Mouse (Mus musculus): ENCODE measurements around the gene Defb20. TPM values are rescaled to one million over a fixed set of nuclear protein-coding genes. Genes with fewer than 3 reads are reported as not detected.
A peak's percentile ranks its signal among the peaks of the same experiment; 100 is the strongest.
"Not testable (repeated sequence)": the region's sequence is repeated elsewhere in the genome, so short reads cannot be mapped to it uniquely, and the experiment has no call there.

Defb20 gene
- polyA plus RNA-seq (2014; fragmentation: Nextera tagmentation; extraction: Ambion mirVana): not detected in 2 replicates

GRCm38 (mm10) chr2:152476763-152477162 is at the start of gene Defb20:
TSS of gene Defb20 (plus strand) at chr2:152477063.
- Histone ChIP-seq H3K9me3 (replicated peaks; ENCODE audit: control insufficient read depth, low read length) (no peaks in the 10 kb centered on the region), H3K36me3 (ENCODE audit: control insufficient read depth, insufficient read depth, low read length) (no peaks in the 10 kb centered on the region), H3K27me3 (ENCODE audit: control insufficient read depth, insufficient read depth, low read length) (no peaks in the 10 kb centered on the region), H3K27ac (ENCODE audit: low read depth, low read length) (no peak within 1 kb of the TSS), H3K9ac (ENCODE audit: low read depth, low read length) (no peak within 1 kb of the TSS), H3K4me1 (ENCODE audit: control insufficient read depth, insufficient read depth, low read length) (no peaks in the 10 kb centered on the region), H3K4me2 (no peak within 1 kb of the TSS), H3K4me3 (ENCODE audit: low read depth, low read length) (no peak within 1 kb of the TSS)
- no peak for ATAC-seq (replicated peaks; ENCODE audit: insufficient number of reproducible peaks, low FRiP score, low TSS enrichment)
- WGBS (ENCODE audit: insufficient replicate concordance): 58% methylated on average over 2 of the region's 2 CpGs

GRCm38 (mm10) chr2:152427493-152427892 is 49.4 kb upstream of the Defb20 start:
- ATAC-seq (replicated peaks; ENCODE audit: insufficient number of reproducible peaks, low FRiP score, low TSS enrichment): no peak
- H3K4me3 ChIP-seq (ENCODE audit: low read depth, low read length): 0 out of 2 replicates have a peak overlapping the region, but pooled peaks have one; percentile 2
- no peak overlapping the region for H3K27ac ChIP-seq (ENCODE audit: low read depth, low read length)
- H3K36me3 ChIP-seq (ENCODE audit: control insufficient read depth, insufficient read depth, low read length): no peaks in the 10 kb centered on the region
- H3K4me2 ChIP-seq: peak overlapping the region; percentile 44
- H3K27me3 ChIP-seq (ENCODE audit: control insufficient read depth, insufficient read depth, low read length): no peaks in the 10 kb centered on the region
- peaks cover 6% of the 10 kb centered on the region for H3K4me1 ChIP-seq (ENCODE audit: control insufficient read depth, insufficient read depth, low read length)
- H3K9ac ChIP-seq (ENCODE audit: low read depth, low read length): no peak overlapping the region; the same call in 1 of the 2 replicates
- H3K9me3 ChIP-seq (replicated peaks; ENCODE audit: control insufficient read depth, low read length): no peaks in the 10 kb centered on the region
- 6% methylated on average over 12 of the region's 12 CpGs for WGBS (ENCODE audit: insufficient replicate concordance)

GRCm38 (mm10) chr2:152428481-152428880 is 48.4 kb upstream of the Defb20 start:
- H3K4me1 ChIP-seq (ENCODE audit: control insufficient read depth, insufficient read depth, low read length); H3K27ac ChIP-seq (ENCODE audit: low read depth, low read length); H3K4me2 ChIP-seq; H3K4me3 ChIP-seq (ENCODE audit: low read depth, low read length); H3K27me3 ChIP-seq (ENCODE audit: control insufficient read depth, insufficient read depth, low read length); H3K9ac ChIP-seq (ENCODE audit: low read depth, low read length); H3K9me3 ChIP-seq (replicated peaks; ENCODE audit: control insufficient read depth, low read length); H3K36me3 ChIP-seq (ENCODE audit: control insufficient read depth, insufficient read depth, low read length); ATAC-seq (replicated peaks; ENCODE audit: insufficient number of reproducible peaks, low FRiP score, low TSS enrichment): not testable (repeated sequence)
- WGBS (ENCODE audit: insufficient replicate concordance): 77% methylated on average over 2 of the region's 2 CpGs

- ATAC-seq (replicated peaks; ENCODE audit: insufficient number of reproducible peaks, low FRiP score, low TSS enrichment): peak; percentile 54
- no peaks in the 10 kb centered on the region for H3K9me3 ChIP-seq (replicated peaks; ENCODE audit: control insufficient read depth, low read length)
- H3K9ac ChIP-seq (ENCODE audit: low read depth, low read length): peak overlapping the region; percentile 46; the same call in 1 of the 2 replicates
- no peak overlapping the region for H3K4me3 ChIP-seq (ENCODE audit: low read depth, low read length)
- H3K4me2 ChIP-seq: peak overlapping the region; percentile 79
- 40% methylated on average over 7 of the region's 7 CpGs for WGBS (ENCODE audit: insufficient replicate concordance)
- no peaks in the 10 kb centered on the region for H3K36me3 ChIP-seq (ENCODE audit: control insufficient read depth, insufficient read depth, low read length)
- H3K27ac ChIP-seq (ENCODE audit: low read depth, low read length): peak overlapping the region; percentile 92
- peaks cover 16% of the 10 kb centered on the region for H3K4me1 ChIP-seq (ENCODE audit: control insufficient read depth, insufficient read depth, low read length)
- no peaks in the 10 kb centered on the region for H3K27me3 ChIP-seq (ENCODE audit: control insufficient read depth, insufficient read depth, low read length)
Observed at GRCm38 (mm10) chr2:152436405-152436901, 40.4 kb upstream of the Defb20 start.

- H3K36me3 ChIP-seq (ENCODE audit: control insufficient read depth, insufficient read depth, low read length): no peaks in the 10 kb centered on the region
- peak overlapping the region; percentile 92 for H3K27ac ChIP-seq (ENCODE audit: low read depth, low read length)
- 2% methylated on average over 23 of the region's 23 CpGs for WGBS (ENCODE audit: insufficient replicate concordance)
- H3K4me2 ChIP-seq: peak overlapping the region; percentile 79
- H3K4me1 ChIP-seq (ENCODE audit: control insufficient read depth, insufficient read depth, low read length): peaks cover 16% of the 10 kb centered on the region
- ATAC-seq (replicated peaks; ENCODE audit: insufficient number of reproducible peaks, low FRiP score, low TSS enrichment): peak; percentile 46
- no peaks in the 10 kb centered on the region for H3K27me3 ChIP-seq (ENCODE audit: control insufficient read depth, insufficient read depth, low read length)
- H3K9me3 ChIP-seq (replicated peaks; ENCODE audit: control insufficient read depth, low read length): no peaks in the 10 kb centered on the region
- H3K4me3 ChIP-seq (ENCODE audit: low read depth, low read length): peak overlapping the region; percentile 32
- H3K9ac ChIP-seq (ENCODE audit: low read depth, low read length): peak overlapping the region; percentile 67
Observed at GRCm38 (mm10) chr2:152436983-152437860, 39.6 kb upstream of the Defb20 start.

- WGBS (ENCODE audit: insufficient replicate concordance): 48% methylated on average over 1 of the region's 1 CpGs
- Histone ChIP-seq H3K27me3 (ENCODE audit: control insufficient read depth, insufficient read depth, low read length) (no peaks in the 10 kb centered on the region), H3K36me3 (ENCODE audit: control insufficient read depth, insufficient read depth, low read length) (no peaks in the 10 kb centered on the region), H3K4me3 (ENCODE audit: low read depth, low read length) (no peak overlapping the region), H3K4me1 (ENCODE audit: control insufficient read depth, insufficient read depth, low read length) (peaks cover 16% of the 10 kb centered on the region), H3K27ac (ENCODE audit: low read depth, low read length) (no peak overlapping the region), H3K9ac (ENCODE audit: low read depth, low read length) (no peak overlapping the region), H3K4me2 (no peak overlapping the region), H3K9me3 (replicated peaks; ENCODE audit: control insufficient read depth, low read length) (no peaks in the 10 kb centered on the region)
- ATAC-seq (replicated peaks; ENCODE audit: insufficient number of reproducible peaks, low FRiP score, low TSS enrichment): no peak
Observed at GRCm38 (mm10) chr2:152438963-152439362, 37.9 kb upstream of the Defb20 start.

GRCm38 (mm10) chr2:152439833-152440232 is 37.0 kb upstream of the Defb20 start:
- 81% methylated on average over 2 of the region's 2 CpGs for WGBS (ENCODE audit: insufficient replicate concordance)

GRCm38 (mm10) chr2:152442322-152442721 is 34.5 kb upstream of the Defb20 start:
- no peak for ATAC-seq (replicated peaks; ENCODE audit: insufficient number of reproducible peaks, low FRiP score, low TSS enrichment)
- Histone ChIP-seq H3K9ac (ENCODE audit: low read depth, low read length) (no peak overlapping the region), H3K4me1 (ENCODE audit: control insufficient read depth, insufficient read depth, low read length) (peaks cover 9% of the 10 kb centered on the region), H3K27ac (ENCODE audit: low read depth, low read length) (no peak overlapping the region), H3K36me3 (ENCODE audit: control insufficient read depth, insufficient read depth, low read length) (no peaks in the 10 kb centered on the region), H3K4me2 (no peak overlapping the region), H3K9me3 (replicated peaks; ENCODE audit: control insufficient read depth, low read length) (no peaks in the 10 kb centered on the region), H3K4me3 (ENCODE audit: low read depth, low read length) (no peak overlapping the region), H3K27me3 (ENCODE audit: control insufficient read depth, insufficient read depth, low read length) (no peaks in the 10 kb centered on the region)
- WGBS (ENCODE audit: insufficient replicate concordance): 75% methylated on average over 4 of the region's 4 CpGs

More at GRCm38 (mm10) chr2:152439833-152440232, 37.0 kb upstream of the Defb20 start:
- ATAC-seq (replicated peaks; ENCODE audit: insufficient number of reproducible peaks, low FRiP score, low TSS enrichment): no peak
- H3K4me2 ChIP-seq: no peak overlapping the region
- no peak overlapping the region for H3K4me3 ChIP-seq (ENCODE audit: low read depth, low read length)
- H3K9ac ChIP-seq (ENCODE audit: low read depth, low read length): no peak overlapping the region
- H3K27me3 ChIP-seq (ENCODE audit: control insufficient read depth, insufficient read depth, low read length): no peaks in the 10 kb centered on the region
- no peaks in the 10 kb centered on the region for H3K36me3 ChIP-seq (ENCODE audit: control insufficient read depth, insufficient read depth, low read length)
- H3K27ac ChIP-seq (ENCODE audit: low read depth, low read length): no peak overlapping the region
- H3K9me3 ChIP-seq (replicated peaks; ENCODE audit: control insufficient read depth, low read length): no peaks in the 10 kb centered on the region
- H3K4me1 ChIP-seq (ENCODE audit: control insufficient read depth, insufficient read depth, low read length): peaks cover 16% of the 10 kb centered on the region
